Mouse (Mus musculus) layer of hippocampus, adult 11-12 months (tissue): ENCODE data around the gene Akr1b8.
A peak's percentile ranks its signal among the peaks of the same experiment; 100 is the strongest.
"Not testable (repeated sequence)": the region's sequence is repeated elsewhere in the genome, so short reads cannot be mapped to it uniquely, and the experiment has no call there.

Experiments
- DNase-seq: peaks from one replicate; pipeline ENCODE4 v3.0.0; 2022; ENCODE audit warnings: low spot score

The Akr1b8 gene

GRCm38 (mm10) chr6:34353658-34354353, at the start of gene Akr1b8:
Akr1b8 (plus strand) TSS chr6:34354119.
- DNase-seq: no peak

GRCm38 (mm10) chr6:34304675-34305241, 49.2 kb upstream of the Akr1b8 start:
- no peak for DNase-seq

GRCm38 (mm10) chr6:34306797-34307196, 47.1 kb upstream of the Akr1b8 start:
- DNase-seq: no peak

- no peak for DNase-seq
Measured at GRCm38 (mm10) chr6:34309526-34309925, 44.4 kb upstream of the Akr1b8 start.

GRCm38 (mm10) chr6:34310023-34310595, 43.8 kb upstream of the Akr1b8 start:
- no peak for DNase-seq

GRCm38 (mm10) chr6:34313386-34313785, 40.5 kb upstream of the Akr1b8 start:
- no peak for DNase-seq

GRCm38 (mm10) chr6:34313921-34314320, 40.0 kb upstream of the Akr1b8 start:
- no peak for DNase-seq

- DNase-seq: peak; percentile 92
Measured at GRCm38 (mm10) chr6:34316854-34317771, 36.8 kb upstream of the Akr1b8 start, which contains the start of gene Akr1b3. Akr1b3 (minus strand) TSS chr6:34317478.

- peak; percentile 27 for DNase-seq
Measured at GRCm38 (mm10) chr6:34318172-34318571, 35.7 kb upstream of the Akr1b8 start.

- DNase-seq: no peak
Measured at GRCm38 (mm10) chr6:34318636-34319035, 35.3 kb upstream of the Akr1b8 start.

- no peak for DNase-seq
Measured at GRCm38 (mm10) chr6:34322121-34322520, 31.8 kb upstream of the Akr1b8 start.

- DNase-seq: no peak
Measured at GRCm38 (mm10) chr6:34331379-34331778, 22.5 kb upstream of the Akr1b8 start.

GRCm38 (mm10) chr6:34331804-34332203, 22.1 kb upstream of the Akr1b8 start:
- not testable (repeated sequence) for DNase-seq

GRCm38 (mm10) chr6:34334673-34335072, 19.2 kb upstream of the Akr1b8 start:
- DNase-seq: no peak

GRCm38 (mm10) chr6:34337799-34338198, 16.1 kb upstream of the Akr1b8 start:
- DNase-seq: no peak

- DNase-seq: no peak
Measured at GRCm38 (mm10) chr6:34341991-34342390, 11.9 kb upstream of the Akr1b8 start.

- no peak for DNase-seq
Measured at GRCm38 (mm10) chr6:34342476-34342875, 11.4 kb upstream of the Akr1b8 start.

GRCm38 (mm10) chr6:34343426-34343825, 10.5 kb upstream of the Akr1b8 start:
- DNase-seq: no peak

- no peak for DNase-seq
Measured at GRCm38 (mm10) chr6:34344135-34344850, 9.6 kb upstream of the Akr1b8 start.

- no peak for DNase-seq
Measured at GRCm38 (mm10) chr6:34344935-34345334, 9.0 kb upstream of the Akr1b8 start.

- DNase-seq: peak; percentile 81
Measured at GRCm38 (mm10) chr6:34346096-34346898, 7.6 kb upstream of the Akr1b8 start.
